Mouse (Mus musculus) neutrophil, adult 5-6 weeks (primary cell): ENCODE measurements around the gene B4galnt4. TPM values are rescaled to one million over a fixed set of nuclear protein-coding genes. Genes with fewer than 3 reads are reported as not detected.

Experiments
- ATAC-seq: fragments of 151-379, 151-347 bp; 2 replicates; pipeline ENCODE4 v1.8.0; 2017; ENCODE audit warnings: mild to moderate bottlenecking, moderate TSS enrichment; ENCODE audit not compliant: insufficient number of reproducible peaks, poor library complexity, low FRiP score, severe bottlenecking; ENCODE audit errors: extremely low read depth
- total RNA-seq: library from RNA; stranded (forward); fragments of 200-1000 nt; gene quantifications from 2 replicates; pipeline ENCODE4 v1.2.3, GENCODE M21; 2017

The B4galnt4 gene
- total RNA-seq, 1 experiment from 2014 or later, result not detected

DNA sequence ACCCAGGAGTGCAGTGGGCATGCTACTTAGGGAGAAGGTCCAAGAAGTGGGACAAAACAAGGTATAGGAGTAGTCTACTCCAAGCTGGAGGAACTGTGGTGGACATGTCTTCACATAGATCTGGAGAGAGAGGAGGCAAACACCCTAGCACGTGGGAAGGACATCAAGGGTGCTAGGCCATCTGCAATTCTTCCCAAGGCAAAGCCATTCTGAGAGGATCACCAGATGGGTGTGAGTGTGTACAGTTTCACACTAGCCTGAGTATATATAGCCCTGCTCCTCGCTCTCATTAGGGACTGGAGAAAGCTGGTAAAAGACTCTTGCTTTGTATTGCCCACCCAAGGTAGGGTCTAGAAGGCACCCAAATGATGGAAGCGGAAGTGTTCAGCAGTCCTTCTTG lies 2.4 kb downstream of the B4galnt4 start:
- no peak for ATAC-seq

DNA sequence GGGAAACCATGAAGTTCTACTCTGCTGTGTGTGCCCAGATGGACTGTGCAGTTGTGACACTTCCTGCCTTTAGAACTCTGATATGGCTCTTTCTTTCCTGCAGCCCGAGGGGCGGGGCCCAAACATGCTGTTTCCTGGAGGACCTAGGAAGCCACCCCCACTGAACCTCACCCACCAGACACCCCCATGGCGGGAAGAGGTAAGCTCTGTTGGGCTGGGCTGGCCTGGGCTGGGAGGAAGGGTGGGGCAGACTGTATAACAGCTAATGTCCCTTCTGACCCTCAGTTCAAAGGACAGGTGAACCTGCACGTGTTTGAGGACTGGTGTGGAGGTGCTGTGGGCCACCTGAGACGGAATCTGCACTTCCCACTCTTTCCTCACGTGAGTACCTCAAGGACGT lies 3.3 kb downstream of the B4galnt4 start:
- no peak for ATAC-seq

DNA sequence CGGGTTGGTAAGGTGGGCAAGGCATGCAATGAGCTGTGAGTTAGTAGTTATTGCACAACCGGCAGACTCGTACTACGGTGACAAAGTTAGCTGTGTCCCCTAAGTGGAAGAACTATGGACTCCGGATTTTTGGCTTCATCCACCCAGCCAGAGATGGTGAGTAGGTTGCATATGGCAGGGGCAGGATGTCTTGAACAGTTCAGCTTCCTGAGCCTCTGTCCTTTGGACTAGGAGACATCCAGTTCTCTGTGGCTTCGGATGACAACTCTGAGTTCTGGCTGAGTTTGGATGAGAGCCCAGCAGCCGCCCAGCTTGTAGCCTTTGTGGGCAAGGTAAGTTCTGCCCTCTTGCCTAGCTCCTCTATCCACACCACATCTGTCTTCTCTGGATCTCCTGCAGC lies 3.7 kb downstream of the B4galnt4 start:
- peak; percentile 14; the same call in 1 of the 2 replicates for ATAC-seq

DNA sequence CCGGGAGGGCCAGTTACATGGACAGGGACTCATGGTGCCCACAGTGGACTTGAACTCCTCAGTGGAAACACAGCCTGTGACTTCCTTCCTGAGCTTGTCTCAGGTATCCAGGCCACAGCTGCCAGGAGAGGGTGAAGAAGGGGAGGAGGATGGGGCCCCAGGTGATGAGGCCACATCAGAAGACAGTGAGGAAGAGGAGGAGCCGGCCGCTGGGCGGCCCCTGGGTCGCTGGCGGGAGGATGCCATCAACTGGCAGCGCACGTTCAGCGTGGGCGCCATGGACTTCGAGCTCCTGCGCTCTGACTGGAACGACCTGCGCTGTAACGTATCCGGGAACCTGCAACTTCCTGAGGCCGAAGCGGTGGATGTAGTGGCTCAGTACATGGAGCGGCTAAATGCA lies 7.4 kb downstream of the B4galnt4 start:
- no peak for ATAC-seq

DNA sequence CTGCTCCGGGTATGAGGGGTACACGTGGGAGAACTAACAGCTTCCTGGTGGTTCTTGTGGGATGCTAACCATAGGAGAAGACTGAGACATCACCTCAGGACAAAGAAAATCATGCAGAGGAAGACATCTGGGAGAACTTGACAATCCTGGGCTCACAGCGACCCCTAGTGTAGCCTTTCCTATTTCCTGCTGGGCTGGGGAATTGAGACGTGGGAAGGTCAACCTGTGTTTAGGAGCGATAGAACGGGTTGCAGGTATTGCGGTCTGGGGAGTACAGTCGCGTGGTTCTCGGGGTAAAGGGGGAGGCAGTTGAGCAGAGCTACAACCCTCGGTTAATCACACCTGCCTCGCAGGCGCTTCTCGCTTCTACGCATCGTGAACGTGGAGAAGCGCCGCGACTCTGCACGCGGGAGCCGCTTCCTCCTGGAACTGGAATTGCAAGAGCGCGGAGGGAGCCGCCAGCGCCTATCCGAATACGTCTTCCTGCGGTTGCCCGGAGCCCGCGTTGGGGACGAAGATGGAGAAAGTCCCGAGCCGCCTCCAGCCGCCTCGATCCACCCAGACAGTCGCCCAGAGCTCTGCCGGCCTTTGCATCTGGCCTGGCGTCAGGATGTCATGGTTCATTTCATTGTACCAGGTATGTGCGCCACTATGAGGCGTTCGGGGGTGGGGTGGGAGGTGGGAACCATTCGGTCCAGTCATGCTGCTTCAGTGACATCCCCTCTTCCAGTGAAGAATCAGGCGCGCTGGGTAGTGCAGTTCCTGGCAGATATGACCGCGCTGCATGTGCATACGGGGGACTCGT lies 9.4 kb downstream of the B4galnt4 start:
- ATAC-seq, result no peak; the same call in 1 of the 2 replicates

DNA sequence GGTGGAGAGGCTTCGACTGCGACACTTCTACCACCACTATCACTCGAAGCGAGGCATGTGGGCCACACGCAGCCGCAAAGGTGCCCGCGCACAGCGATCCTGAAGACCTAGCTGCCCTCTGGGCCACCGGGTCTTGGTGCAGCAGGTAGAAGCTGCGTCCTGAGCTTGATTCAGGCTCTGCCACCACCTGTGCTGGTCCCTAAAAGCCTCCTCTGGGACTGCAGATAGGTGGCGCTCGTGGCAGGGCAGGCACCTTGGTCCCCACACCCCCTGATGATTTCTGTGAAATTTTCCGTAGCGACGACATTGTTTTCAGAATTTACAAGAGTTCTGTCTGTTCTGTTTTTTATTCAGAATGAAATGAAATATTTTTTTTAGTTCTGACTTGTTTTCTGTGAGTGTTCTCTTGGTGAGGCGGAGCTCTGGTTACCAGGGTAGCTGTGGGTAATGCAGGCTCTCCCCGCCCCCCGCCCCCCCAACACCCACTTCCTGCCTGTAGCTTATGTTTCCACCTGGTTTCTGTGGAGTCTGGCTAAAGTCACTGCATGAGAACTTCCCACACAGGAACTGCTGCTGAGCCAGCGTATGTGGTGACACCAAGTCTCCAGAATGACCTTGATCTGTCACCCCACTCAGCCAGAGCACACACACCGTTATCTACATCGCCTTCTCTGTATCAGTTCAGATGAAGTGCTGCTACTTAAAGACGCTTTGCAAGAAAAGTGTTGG lies 11.3 kb downstream of the B4galnt4 start:
- peak; percentile 54 for ATAC-seq

DNA sequence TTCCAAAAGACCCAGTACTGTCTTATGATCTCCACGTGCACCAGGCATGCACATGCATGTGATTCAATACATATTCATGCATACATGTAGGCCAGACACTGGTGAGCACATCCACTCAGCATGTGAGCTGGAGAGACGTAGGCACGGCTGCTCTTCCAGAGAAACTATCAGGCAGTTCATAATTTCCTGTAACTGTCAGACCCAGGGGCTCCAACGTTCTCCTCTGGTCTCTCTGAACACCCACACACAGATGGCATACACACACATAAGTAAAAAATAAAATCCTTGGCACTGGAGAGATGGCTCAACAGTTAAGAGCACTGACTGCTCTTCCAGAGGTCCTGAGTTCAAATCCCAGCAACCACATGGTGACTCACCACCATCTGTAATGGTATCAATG lies 12.9 kb downstream of the B4galnt4 start:
- ATAC-seq, result no peak

DNA sequence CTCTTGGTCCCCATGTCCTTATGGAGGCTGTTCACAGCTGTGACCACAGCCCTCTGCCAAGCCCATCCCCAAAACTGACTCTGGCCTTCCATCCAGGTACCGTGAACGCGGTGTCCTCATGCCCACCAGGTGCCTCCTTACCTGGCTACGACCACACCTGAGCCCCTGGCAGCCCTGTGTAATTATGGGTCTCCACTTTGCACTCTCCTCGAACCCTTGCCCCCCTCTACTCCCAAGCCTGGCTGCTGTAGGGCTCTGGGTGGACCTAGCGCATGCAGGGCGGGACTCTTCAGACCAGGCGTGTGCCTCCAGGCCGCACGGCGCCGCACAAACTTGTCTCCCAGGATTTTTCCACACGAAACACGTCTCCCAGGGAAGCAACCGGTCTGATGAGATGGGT lies 16.9 kb downstream of the B4galnt4 start, which contains the start of gene Pkp3:
Pkp3 (plus strand) TSS at position 378 of the 400 bp plus-strand sequence.
- ATAC-seq, result no peak

DNA sequence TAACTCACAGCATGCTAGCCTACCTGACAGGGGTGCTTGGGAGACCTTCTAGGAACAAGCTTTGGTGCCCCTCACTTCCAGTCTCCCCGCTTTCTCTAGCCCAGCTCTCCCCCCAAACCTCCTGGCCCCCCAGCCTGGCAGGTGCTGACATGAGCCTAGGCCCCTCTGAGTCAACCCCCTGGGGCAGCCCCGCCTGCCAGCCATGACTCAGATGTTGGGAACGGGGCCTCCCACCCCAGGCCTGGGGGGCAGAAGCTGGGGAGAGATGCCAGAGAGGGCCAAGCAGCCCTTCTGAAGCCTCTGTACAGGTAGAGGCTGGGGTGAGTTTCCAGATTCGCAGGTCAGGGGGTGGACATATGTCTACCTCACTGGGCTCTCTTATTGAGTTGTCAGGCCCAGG lies 18.0 kb downstream of the B4galnt4 start:
- ATAC-seq, result no peak

DNA sequence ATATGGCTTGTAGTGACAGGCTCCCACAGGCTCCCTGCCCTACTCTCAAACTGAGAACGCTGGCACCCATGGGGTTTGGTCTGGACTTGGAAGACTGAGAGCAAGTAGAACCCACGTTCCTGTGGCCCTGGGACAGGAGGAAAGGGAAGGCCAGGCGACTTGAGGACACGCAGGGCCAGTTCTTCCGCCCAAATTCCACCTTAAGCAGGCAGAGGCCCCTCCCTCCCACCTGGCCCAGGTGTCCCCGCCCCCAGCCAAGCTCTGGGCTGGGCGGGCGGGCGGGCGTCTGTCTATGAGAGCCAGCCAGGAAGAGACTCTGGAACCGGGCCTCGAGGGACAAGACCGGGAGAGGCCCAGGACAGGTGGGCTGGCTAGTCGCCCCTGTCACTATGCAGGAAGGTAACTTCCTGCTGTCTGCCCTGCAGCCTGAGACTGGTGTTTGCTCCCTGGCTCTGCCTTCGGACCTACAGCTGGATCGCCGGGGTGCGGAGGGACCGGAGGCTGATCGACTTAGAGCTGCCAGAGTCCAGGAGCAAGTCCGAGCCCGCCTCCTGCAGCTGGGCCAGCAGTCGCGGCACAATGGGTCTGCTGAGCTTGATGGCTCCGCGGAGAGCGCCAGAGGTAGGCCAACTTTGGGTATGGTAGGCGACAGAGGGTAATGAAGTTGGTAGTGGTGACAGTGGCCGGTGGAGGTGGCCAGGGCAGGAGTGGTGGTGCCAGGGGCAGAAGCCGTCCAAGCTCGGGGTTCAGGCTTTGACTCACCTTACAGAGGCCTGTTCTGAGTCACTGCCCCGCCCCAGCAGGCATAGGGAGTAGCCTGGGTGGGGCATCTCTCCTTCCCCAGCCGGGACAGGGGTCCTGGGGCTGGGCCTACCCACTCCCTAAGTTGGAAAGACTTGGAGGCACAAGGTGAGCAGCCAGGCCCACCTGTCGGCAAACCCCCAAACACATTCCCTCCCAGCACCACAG lies 18.9 kb downstream of the B4galnt4 start:
- ATAC-seq, result no peak

DNA sequence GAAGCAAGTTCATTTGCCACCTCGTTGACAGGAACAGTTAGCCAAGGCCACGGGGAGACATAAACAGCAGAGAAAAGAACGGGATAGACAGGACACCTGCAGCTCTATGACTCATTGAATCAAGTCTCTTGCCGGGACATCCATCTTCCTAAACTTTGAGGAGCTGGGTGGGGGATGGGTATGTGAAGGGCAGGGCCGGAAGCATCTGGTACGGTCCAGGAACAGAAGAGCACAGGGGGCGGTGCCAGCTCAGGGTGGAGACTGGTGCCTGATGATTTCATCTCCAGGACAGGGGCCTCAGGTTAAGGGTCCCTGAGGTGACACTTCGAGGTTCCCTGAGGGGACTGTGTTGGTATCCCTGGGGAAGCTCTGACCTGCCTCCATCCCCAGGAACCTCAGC lies 27.0 kb downstream of the B4galnt4 start:
- ATAC-seq, result no peak

DNA sequence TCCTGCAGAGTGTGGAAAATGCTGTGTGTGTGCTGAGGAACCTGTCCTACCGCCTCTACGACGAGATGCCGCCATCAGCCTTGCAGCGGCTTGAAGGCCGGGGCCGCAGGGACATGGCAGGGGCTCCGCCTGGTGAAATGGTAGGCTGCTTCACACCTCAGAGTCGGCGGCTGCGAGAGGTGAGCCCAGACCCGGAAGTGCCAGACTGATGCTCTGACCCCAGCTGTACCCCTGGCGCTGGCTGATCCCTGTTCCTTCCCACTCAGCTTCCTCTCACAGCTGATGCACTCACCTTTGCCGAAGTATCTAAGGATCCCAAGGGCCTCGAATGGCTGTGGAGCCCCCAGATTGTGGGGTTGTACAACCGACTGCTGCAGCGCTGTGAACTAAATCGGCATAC lies 27.6 kb downstream of the B4galnt4 start:
- no peak for ATAC-seq

DNA sequence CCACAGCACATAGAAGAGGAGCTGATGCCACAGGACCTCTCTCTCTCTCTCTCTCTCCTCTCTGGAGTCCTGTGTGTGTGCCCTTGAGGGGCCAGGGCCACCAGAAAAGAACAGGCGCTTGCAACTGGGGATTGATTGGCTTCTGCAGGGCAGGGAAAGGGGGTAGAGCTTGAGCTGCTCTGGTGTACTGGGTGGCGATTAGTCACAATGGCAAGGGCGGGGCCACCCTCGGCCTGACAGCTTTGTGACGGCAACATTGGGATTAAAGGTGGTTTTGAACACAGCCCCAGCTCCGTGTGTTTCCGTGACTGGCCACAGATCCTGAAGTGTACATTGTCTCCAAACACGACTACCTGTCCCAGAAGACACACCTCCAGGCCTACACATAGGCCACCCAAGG lies 29.3 kb downstream of the B4galnt4 start:
- no peak for ATAC-seq

DNA sequence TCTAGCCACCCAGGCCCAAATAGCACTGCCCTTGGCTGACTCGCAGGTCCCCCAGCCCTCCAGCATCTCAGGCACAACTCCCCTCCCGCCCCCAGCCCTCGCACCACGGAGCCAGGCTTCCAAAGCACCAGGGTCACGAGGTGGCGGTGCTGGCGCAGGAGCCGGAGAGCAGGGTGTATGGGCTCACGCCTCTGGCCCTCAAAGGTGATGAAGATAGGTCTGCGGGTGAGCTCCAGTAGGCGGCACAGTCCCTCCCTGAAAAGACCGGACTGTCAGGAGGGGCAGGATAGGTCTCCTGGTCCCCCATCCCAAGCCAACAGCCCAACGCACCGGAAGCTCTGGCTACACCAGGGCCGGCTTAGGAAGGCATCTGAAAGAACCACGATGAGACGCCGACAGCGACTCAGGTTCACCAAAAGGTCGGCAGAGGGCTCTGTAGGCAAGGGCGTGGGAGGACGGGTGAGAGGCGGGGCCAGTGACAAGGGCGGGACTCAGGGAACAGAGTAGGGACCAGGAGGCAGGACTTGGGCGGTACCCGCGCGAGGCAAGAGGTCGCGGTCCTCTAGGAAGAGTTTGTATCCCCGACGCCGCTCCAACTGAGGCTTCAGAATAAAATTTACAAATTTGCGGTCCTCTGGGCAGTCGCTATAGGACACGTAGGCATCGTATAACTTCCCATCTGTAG lies 31.3 kb downstream of the B4galnt4 start:
- ATAC-seq, result peak; percentile 64

DNA sequence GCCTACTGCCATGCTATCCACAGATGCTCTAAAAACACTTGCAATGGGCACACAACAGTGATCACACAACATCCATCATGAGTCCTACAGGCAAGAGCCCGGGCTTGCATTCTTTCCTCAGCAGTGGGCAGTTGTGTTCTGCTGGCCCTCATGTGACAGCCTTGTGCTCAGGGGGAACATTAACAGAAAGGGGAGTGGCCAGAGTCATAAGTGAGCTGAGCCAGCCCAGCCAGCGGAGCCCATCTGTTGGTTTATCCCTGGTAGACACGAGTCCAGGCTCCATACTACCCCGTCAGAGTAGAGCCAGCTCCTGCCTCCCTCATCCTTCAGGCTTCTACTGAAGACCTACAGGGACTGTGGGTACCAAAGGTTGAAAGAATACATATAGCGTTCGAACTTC lies 33.0 kb downstream of the B4galnt4 start:
- no peak for ATAC-seq

DNA sequence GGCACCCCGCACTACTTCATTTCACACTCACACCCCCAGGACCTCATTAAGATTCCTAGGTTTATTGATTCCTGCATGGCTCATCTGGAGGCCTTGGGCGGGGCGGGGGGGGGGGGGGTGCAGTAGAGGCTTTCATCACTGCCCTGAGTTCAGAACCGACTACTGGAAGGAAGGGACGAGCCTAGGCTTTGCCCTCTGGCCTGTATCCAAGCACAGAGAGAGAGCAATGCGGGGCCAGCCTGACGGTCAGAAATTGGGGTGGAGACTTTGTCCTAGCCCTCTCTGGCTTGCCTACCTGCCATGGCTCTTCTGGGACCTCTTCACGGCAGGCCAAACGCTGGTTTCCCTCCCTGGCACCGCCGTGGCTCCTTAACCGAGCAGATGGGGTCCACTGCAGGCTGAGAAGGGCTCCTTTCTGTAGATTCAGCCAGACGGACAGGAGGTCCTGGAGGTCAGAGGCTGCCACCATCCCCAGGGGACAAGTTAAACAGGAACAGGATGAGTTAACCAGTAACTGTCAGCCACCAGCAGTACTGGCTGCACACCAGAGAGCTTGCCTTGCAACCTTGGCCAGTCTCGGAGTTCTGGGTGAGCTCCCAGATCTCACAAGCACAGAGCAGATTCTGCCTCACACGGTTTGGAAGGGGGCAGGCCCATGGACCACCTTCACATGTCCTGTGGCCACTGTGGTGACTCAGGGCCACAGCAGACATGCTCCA lies 33.7 kb downstream of the B4galnt4 start:
- no peak for ATAC-seq

DNA sequence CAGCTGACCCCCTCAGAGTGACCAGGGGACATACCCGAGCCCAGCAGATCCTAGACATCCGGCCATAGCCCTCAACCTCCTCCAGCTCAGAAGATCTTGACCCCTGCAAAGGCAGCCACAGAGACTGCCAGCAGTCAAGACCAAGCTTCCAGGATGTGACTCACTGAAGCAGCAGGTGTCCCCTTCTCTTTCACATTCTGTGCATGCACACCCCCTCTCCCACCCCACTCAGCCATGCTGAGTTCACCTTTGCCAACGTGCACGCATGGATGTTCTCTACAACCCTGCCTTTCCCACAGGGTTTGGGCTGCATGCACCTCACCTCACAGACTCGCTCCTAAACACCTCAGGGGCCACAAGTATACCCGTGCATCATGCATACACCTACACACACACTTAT lies 35.1 kb downstream of the B4galnt4 start:
- no peak for ATAC-seq

DNA sequence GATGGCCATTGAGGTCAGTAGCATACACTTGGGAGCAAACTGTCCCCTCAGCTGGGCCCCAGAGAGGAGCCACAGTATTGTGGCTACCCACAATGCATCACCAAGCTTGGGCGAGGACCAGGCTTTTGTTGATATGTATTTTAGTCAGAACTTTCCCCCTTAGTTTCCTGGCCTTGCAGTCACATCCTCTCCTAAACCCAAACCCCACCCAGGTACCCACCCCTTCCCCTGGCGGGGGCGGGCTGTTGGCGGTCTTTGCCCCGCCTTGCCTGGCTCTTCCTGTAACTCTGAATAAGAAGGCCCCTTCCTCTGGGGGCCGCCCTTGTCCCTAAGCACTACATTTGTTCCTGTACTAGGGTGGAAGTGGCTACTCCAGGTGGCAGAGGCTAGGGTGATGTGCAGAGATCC lies 35.7 kb downstream of the B4galnt4 start:
- peak; percentile 72 for ATAC-seq
